Mouse (Mus musculus): ENCODE results near the gene St6galnac3. TPM values are rescaled to one million over a fixed set of nuclear protein-coding genes. Genes with fewer than 3 reads are reported as not detected.

The St6galnac3 gene
- polyA plus RNA-seq, 1 experiment from 2014 or later = 26.6 TPM

GRCm38 (mm10) chr3:153593103-153593502 is 131.9 kb downstream of the St6galnac3 start:
- no peaks in the 10 kb centered on the region for H3K9me3 ChIP-seq (ENCODE audit: control insufficient read depth, low read length)
- DNase-seq = no peak
- H3K9ac ChIP-seq (replicated peaks; ENCODE audit: low read length) = no peak overlapping the region
- no peaks in the 10 kb centered on the region for H3K27me3 ChIP-seq (ENCODE audit: control insufficient read depth, insufficient read depth, low read length)
- 76% methylated on average over 3 of the region's 3 CpGs for WGBS
- ATAC-seq (ENCODE audit: low FRiP score, low TSS enrichment) = no peak
- H3K4me1 ChIP-seq (ENCODE audit: control insufficient read depth, insufficient read depth, low read length) = peaks cover 15% of the 10 kb centered on the region; the same call in 1 of the 2 replicates
- H3K4me2 ChIP-seq (ENCODE audit: low read length) = no peak overlapping the region
- H3K4me3 ChIP-seq (replicated peaks; ENCODE audit: low read depth, low read length) = no peak overlapping the region
- no peak overlapping the region for H3K27ac ChIP-seq (replicated peaks; ENCODE audit: low read depth, low read length)
- H3K36me3 ChIP-seq (ENCODE audit: control insufficient read depth, insufficient read depth, low read length) = no peaks in the 10 kb centered on the region

GRCm38 (mm10) chr3:153587594-153587993 is 137.4 kb downstream of the St6galnac3 start:
- ATAC-seq (ENCODE audit: low FRiP score, low TSS enrichment) (no peak), DNase-seq (no peak)
- Histone ChIP-seq H3K36me3 (ENCODE audit: control insufficient read depth, insufficient read depth, low read length) (no peaks in the 10 kb centered on the region), H3K27ac (replicated peaks; ENCODE audit: low read depth, low read length) (no peak overlapping the region), H3K9me3 (ENCODE audit: control insufficient read depth, low read length) (no peaks in the 10 kb centered on the region), H3K4me3 (replicated peaks; ENCODE audit: low read depth, low read length) (no peak overlapping the region), H3K4me2 (ENCODE audit: low read length) (no peak overlapping the region), H3K9ac (replicated peaks; ENCODE audit: low read length) (no peak overlapping the region), H3K27me3 (ENCODE audit: control insufficient read depth, insufficient read depth, low read length) (no peaks in the 10 kb centered on the region), H3K4me1 (ENCODE audit: control insufficient read depth, insufficient read depth, low read length) (no peaks in the 10 kb centered on the region)
- 81% methylated on average over 1 of the region's 1 CpGs for WGBS

GRCm38 (mm10) chr3:153584836-153585235 is 140.1 kb downstream of the St6galnac3 start:
- no peak overlapping the region for H3K9ac ChIP-seq (replicated peaks; ENCODE audit: low read length)
- no peak overlapping the region for H3K4me2 ChIP-seq (ENCODE audit: low read length)
- H3K4me1 ChIP-seq (ENCODE audit: control insufficient read depth, insufficient read depth, low read length) = peaks cover 11% of the 10 kb centered on the region
- H3K36me3 ChIP-seq (ENCODE audit: control insufficient read depth, insufficient read depth, low read length) = no peaks in the 10 kb centered on the region
- no peaks in the 10 kb centered on the region for H3K27me3 ChIP-seq (ENCODE audit: control insufficient read depth, insufficient read depth, low read length)
- WGBS = 67% methylated on average over 3 of the region's 3 CpGs
- no peak overlapping the region for H3K27ac ChIP-seq (replicated peaks; ENCODE audit: low read depth, low read length)
- DNase-seq (no peak), ATAC-seq (ENCODE audit: low FRiP score, low TSS enrichment) (no peak)
- H3K9me3 ChIP-seq (ENCODE audit: control insufficient read depth, low read length) = no peaks in the 10 kb centered on the region
- H3K4me3 ChIP-seq (replicated peaks; ENCODE audit: low read depth, low read length) = no peak overlapping the region

GRCm38 (mm10) chr3:153582065-153582464 is 142.9 kb downstream of the St6galnac3 start:
- no peaks in the 10 kb centered on the region for H3K9me3 ChIP-seq (ENCODE audit: control insufficient read depth, low read length)
- ATAC-seq (ENCODE audit: low FRiP score, low TSS enrichment) = no peak
- H3K4me2 ChIP-seq (ENCODE audit: low read length) = no peak overlapping the region
- no peak for DNase-seq
- H3K9ac ChIP-seq (replicated peaks; ENCODE audit: low read length) = no peak overlapping the region
- H3K27me3 ChIP-seq (ENCODE audit: control insufficient read depth, insufficient read depth, low read length) = no peaks in the 10 kb centered on the region
- H3K4me1 ChIP-seq (ENCODE audit: control insufficient read depth, insufficient read depth, low read length) = peaks cover 11% of the 10 kb centered on the region
- 67% methylated on average over 4 of the region's 4 CpGs for WGBS
- no peak overlapping the region for H3K4me3 ChIP-seq (replicated peaks; ENCODE audit: low read depth, low read length)
- H3K27ac ChIP-seq (replicated peaks; ENCODE audit: low read depth, low read length) = no peak overlapping the region
- no peaks in the 10 kb centered on the region for H3K36me3 ChIP-seq (ENCODE audit: control insufficient read depth, insufficient read depth, low read length)

GRCm38 (mm10) chr3:153580625-153581024 is 144.3 kb downstream of the St6galnac3 start:
- no peak overlapping the region for H3K4me3 ChIP-seq (replicated peaks; ENCODE audit: low read depth, low read length)
- H3K27me3 ChIP-seq (ENCODE audit: control insufficient read depth, insufficient read depth, low read length) = no peaks in the 10 kb centered on the region
- H3K4me2 ChIP-seq (ENCODE audit: low read length) = no peak overlapping the region
- H3K4me1 ChIP-seq (ENCODE audit: control insufficient read depth, insufficient read depth, low read length) = peaks cover 11% of the 10 kb centered on the region
- H3K9ac ChIP-seq (replicated peaks; ENCODE audit: low read length) = no peak overlapping the region
- no peaks in the 10 kb centered on the region for H3K9me3 ChIP-seq (ENCODE audit: control insufficient read depth, low read length)
- H3K36me3 ChIP-seq (ENCODE audit: control insufficient read depth, insufficient read depth, low read length) = no peaks in the 10 kb centered on the region
- WGBS = 35% methylated on average over 2 of the region's 2 CpGs
- DNase-seq = no peak
- ATAC-seq (ENCODE audit: low FRiP score, low TSS enrichment) = no peak
- H3K27ac ChIP-seq (replicated peaks; ENCODE audit: low read depth, low read length) = no peak overlapping the region

- H3K4me2 ChIP-seq (ENCODE audit: low read length) = no peak overlapping the region
- H3K27ac ChIP-seq (replicated peaks; ENCODE audit: low read depth, low read length) = no peak overlapping the region
- H3K9me3 ChIP-seq (ENCODE audit: control insufficient read depth, low read length) = no peaks in the 10 kb centered on the region
- H3K27me3 ChIP-seq (ENCODE audit: control insufficient read depth, insufficient read depth, low read length) = no peaks in the 10 kb centered on the region
- H3K36me3 ChIP-seq (ENCODE audit: control insufficient read depth, insufficient read depth, low read length) = no peaks in the 10 kb centered on the region
- ATAC-seq (ENCODE audit: low FRiP score, low TSS enrichment) = no peak
- peaks cover 11% of the 10 kb centered on the region for H3K4me1 ChIP-seq (ENCODE audit: control insufficient read depth, insufficient read depth, low read length)
- H3K9ac ChIP-seq (replicated peaks; ENCODE audit: low read length) = no peak overlapping the region
- no peak overlapping the region for H3K4me3 ChIP-seq (replicated peaks; ENCODE audit: low read depth, low read length)
- WGBS = 80% methylated on average over 3 of the region's 3 CpGs
- no peak for DNase-seq
Observed at GRCm38 (mm10) chr3:153580136-153580535, 144.8 kb downstream of the St6galnac3 start.

- H3K27ac ChIP-seq (replicated peaks; ENCODE audit: low read depth, low read length) = no peak overlapping the region
- peaks cover 11% of the 10 kb centered on the region for H3K4me1 ChIP-seq (ENCODE audit: control insufficient read depth, insufficient read depth, low read length)
- no peak overlapping the region for H3K4me2 ChIP-seq (ENCODE audit: low read length)
- H3K9me3 ChIP-seq (ENCODE audit: control insufficient read depth, low read length) = no peaks in the 10 kb centered on the region
- H3K36me3 ChIP-seq (ENCODE audit: control insufficient read depth, insufficient read depth, low read length) = no peaks in the 10 kb centered on the region
- H3K4me3 ChIP-seq (replicated peaks; ENCODE audit: low read depth, low read length) = no peak overlapping the region
- no peak for ATAC-seq (ENCODE audit: low FRiP score, low TSS enrichment)
- no peaks in the 10 kb centered on the region for H3K27me3 ChIP-seq (ENCODE audit: control insufficient read depth, insufficient read depth, low read length)
- H3K9ac ChIP-seq (replicated peaks; ENCODE audit: low read length) = no peak overlapping the region
- WGBS = 47% methylated on average over 2 of the region's 2 CpGs
- DNase-seq = no peak
Observed at GRCm38 (mm10) chr3:153577286-153577685, 147.7 kb downstream of the St6galnac3 start.

- WGBS = 91% methylated on average over 11 of the region's 11 CpGs
- no peak overlapping the region for H3K27ac ChIP-seq (replicated peaks; ENCODE audit: low read depth, low read length)
Observed at GRCm38 (mm10) chr3:153571152-153571551, 153.8 kb downstream of the St6galnac3 start.

GRCm38 (mm10) chr3:153568815-153569214 is 156.2 kb downstream of the St6galnac3 start:
- Histone ChIP-seq H3K9me3 (ENCODE audit: control insufficient read depth, low read length) (no peaks in the 10 kb centered on the region), H3K9ac (replicated peaks; ENCODE audit: low read length) (no peak overlapping the region), H3K27ac (replicated peaks; ENCODE audit: low read depth, low read length) (no peak overlapping the region), H3K4me3 (replicated peaks; ENCODE audit: low read depth, low read length) (no peak overlapping the region), H3K27me3 (ENCODE audit: control insufficient read depth, insufficient read depth, low read length) (no peaks in the 10 kb centered on the region), H3K4me2 (ENCODE audit: low read length) (no peak overlapping the region), H3K36me3 (ENCODE audit: control insufficient read depth, insufficient read depth, low read length) (no peaks in the 10 kb centered on the region), H3K4me1 (ENCODE audit: control insufficient read depth, insufficient read depth, low read length) (no peaks in the 10 kb centered on the region)
- no peak for ATAC-seq (ENCODE audit: low FRiP score, low TSS enrichment)
- DNase-seq = no peak
- 84% methylated on average over 3 of the region's 3 CpGs for WGBS

More at GRCm38 (mm10) chr3:153571152-153571551, 153.8 kb downstream of the St6galnac3 start:
- DNase-seq = no peak
- H3K27me3 ChIP-seq (ENCODE audit: control insufficient read depth, insufficient read depth, low read length) = no peaks in the 10 kb centered on the region
- no peaks in the 10 kb centered on the region for H3K36me3 ChIP-seq (ENCODE audit: control insufficient read depth, insufficient read depth, low read length)
- no peak overlapping the region for H3K9ac ChIP-seq (replicated peaks; ENCODE audit: low read length)
- no peaks in the 10 kb centered on the region for H3K9me3 ChIP-seq (ENCODE audit: control insufficient read depth, low read length)
- no peaks in the 10 kb centered on the region for H3K4me1 ChIP-seq (ENCODE audit: control insufficient read depth, insufficient read depth, low read length)
- H3K4me2 ChIP-seq (ENCODE audit: low read length) = no peak overlapping the region
- H3K4me3 ChIP-seq (replicated peaks; ENCODE audit: low read depth, low read length) = no peak overlapping the region
- ATAC-seq (ENCODE audit: low FRiP score, low TSS enrichment) = no peak

Data from midbrain, embryonic 14.5 days (tissue).